Mouse (Mus musculus) spleen, embryonic (tissue): ENCODE results near the gene Cdc37.

Experiments used
- CTCF ChIA-PET: fragments of 350-600 bp; sonication (Branson Sonifier 250); formaldehyde crosslinking; loops from one replicate; lab custom pipeline; 2022; lab: Charles Lee

The Cdc37 gene

DNA sequence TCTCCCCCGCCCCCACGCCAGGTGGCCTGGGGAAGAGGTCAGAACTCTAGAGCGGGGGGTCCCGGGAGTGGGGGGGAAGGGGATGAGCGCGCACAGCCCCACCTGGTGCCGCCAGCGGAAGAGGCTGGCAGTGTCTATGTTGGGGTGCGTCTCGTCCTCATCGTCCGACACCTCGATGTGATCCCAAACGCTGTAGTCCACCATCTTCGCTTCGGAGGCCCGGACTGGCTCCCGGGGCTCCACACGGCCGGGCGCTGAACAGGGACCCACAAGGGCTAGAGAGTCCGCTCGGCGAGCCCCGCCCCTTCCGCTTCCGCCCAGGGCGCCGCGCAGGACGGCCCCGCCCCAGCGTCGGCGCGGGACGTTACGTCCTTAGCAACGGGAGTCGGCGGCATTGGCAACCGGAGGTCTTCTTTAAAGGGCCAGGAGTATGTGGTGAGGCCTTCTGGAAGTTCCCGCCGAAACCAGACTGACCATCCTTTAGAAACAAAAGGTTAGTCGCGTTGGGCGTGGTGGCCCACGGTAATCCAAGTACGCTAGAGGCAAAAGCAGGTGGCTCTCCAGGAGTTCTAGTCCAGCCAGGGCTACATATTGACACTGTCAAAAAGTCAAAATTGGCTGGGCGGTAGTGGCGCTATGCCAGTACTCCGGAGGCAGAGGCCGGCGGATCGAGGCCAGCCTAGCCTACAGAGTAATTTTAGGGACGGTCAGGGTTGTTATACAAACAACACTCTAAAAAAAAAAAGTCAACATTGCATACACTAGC is at the start of gene Cdc37:
TSS of gene Cdc37 (minus strand) at position 329 of the 766 bp plus-strand sequence.
- CTCF ChIA-PET: no interaction called here

GRCm38 (mm10) chr9:21198960-21199359 is 49.2 kb upstream of the Cdc37 start:
- CTCF ChIA-PET: interaction anchor here (1.3 kb wide), 1 partner anchor 10 kb away, joined by 3 read pairs; no protein-coding TSS in a partner anchor

DNA sequence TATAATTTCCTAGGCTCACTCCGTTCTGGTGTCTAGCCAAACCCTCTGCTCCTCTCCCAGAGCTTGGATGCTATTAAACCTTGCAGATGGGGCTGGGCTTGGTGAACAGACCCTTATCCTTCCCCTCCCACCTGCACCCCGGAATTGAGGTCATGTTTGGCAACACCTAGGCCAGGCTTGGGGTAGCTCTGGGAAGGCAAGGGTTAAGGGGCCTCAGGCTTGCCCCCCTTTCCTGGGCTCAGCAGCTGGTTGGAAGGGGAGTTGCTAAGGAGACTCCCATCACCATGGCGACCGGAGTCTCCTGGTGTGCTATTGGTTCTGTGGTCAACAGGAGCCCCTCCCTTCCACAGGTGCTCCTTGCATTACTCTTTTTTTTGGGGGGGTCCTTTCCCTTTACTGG is 48.2 kb upstream of the Cdc37 start:
- CTCF ChIA-PET: interaction anchor here (0.6 to 1.3 kb wide), 2 partner anchors 9 to 15 kb away, joined by 3 read pairs; no protein-coding TSS in a partner anchor

- CTCF ChIA-PET: interaction anchor here (0.5 to 0.8 kb wide), 4 partner anchors 8 to 94 kb away, joined by 6 to 12 read pairs (median 8); no protein-coding TSS in a partner anchor
Measured at GRCm38 (mm10) chr9:21196521-21197433, 47.0 kb upstream of the Cdc37 start.

- CTCF ChIA-PET: interaction anchor here (0.6 to 0.8 kb wide), 2 partner anchors 9 to 82 kb away, joined by 6 to 12 read pairs; no protein-coding TSS in a partner anchor
Measured at GRCm38 (mm10) chr9:21195736-21196505, 46.1 kb upstream of the Cdc37 start.

DNA sequence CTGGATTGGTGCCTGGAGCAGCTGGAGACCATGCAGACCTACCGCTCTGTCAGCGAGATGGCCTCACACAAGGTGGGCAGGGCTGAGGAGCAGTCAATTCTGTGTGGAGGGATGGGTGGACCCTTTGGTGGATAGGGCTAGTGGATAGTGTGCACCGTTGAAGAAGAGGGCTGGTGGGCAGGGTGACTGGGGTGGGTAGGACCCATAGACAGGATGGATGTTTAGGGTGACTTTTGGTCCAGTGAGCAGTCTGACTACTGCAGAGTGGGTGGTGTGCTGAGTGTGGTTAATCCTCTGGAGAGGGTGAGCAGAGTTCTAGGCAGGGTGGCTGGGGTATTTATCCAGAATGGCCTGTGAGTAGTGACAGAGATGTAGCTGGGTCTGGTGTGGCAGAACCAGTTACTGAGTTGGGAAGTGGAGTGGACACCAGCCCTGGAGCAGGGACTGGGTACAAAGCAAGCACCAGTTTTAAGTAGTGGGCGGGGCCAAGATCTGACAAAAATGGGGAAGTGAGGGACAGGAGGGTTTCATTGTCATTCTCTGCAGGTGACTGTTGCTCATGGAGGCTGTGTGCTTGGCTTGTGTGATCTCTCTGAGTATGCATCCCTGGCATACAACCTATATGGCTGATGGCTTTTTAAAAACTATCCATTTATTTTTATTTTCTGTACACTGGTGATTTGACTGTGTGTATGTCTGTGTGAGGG is 45.2 kb upstream of the Cdc37 start:
- CTCF ChIA-PET: no interaction called here

GRCm38 (mm10) chr9:21193786-21194185 is 44.0 kb upstream of the Cdc37 start:
- CTCF ChIA-PET: interaction anchor here (0.6 kb wide), 1 partner anchor 138 kb away, joined by 3 read pairs; no protein-coding TSS in a partner anchor

DNA sequence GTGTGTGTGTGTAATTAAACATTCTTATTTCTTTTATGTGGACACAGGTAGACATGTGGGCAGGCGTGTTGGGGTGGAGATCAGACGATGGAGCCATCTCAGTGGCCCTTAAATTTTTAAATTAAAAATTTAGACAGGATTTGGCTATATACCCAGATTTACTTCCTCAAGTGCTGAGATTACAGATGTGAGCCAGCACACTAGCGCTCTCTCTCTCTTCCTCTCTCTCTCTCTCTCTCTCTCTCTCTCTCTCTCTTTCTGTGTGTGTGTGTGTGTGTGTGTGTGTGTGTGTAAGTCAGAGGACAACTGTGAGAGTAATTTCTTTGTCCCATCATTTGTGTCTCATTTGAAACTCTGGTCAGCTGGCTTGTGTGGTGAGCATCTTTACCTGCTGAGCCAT is 40.9 kb upstream of the Cdc37 start:
- CTCF ChIA-PET: no interaction called here

DNA sequence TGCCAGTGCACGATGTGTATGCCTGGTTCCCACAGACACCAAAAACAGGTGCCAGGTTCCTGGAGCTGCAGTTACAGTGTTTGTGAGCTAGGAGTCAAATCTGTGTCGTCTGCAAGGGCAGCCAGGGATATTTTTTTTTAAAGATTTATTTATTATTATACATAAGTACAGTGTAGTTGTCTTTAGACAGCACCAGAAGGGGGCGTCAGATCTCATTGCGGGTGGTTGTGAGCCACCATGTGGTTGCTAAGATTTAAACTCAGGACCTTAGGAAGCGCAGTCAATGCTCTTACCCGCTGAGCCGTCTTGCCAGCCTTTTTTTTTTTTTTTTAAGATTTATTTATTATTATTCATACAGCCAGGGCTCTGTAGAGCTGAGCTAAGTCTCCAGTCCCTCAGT is 40.1 kb upstream of the Cdc37 start:
- CTCF ChIA-PET: interaction anchor here (0.6 to 0.9 kb wide), 2 partner anchors 9 to 30 kb away, joined by 3 to 4 read pairs; no protein-coding TSS in a partner anchor

GRCm38 (mm10) chr9:21185436-21185835 is 35.7 kb upstream of the Cdc37 start:
- CTCF ChIA-PET: no interaction called here

GRCm38 (mm10) chr9:21184733-21185132 is 35.0 kb upstream of the Cdc37 start:
- CTCF ChIA-PET: interaction anchor here (0.6 kb wide), 1 partner anchor 425 kb away, joined by 3 read pairs; no protein-coding TSS in a partner anchor

DNA sequence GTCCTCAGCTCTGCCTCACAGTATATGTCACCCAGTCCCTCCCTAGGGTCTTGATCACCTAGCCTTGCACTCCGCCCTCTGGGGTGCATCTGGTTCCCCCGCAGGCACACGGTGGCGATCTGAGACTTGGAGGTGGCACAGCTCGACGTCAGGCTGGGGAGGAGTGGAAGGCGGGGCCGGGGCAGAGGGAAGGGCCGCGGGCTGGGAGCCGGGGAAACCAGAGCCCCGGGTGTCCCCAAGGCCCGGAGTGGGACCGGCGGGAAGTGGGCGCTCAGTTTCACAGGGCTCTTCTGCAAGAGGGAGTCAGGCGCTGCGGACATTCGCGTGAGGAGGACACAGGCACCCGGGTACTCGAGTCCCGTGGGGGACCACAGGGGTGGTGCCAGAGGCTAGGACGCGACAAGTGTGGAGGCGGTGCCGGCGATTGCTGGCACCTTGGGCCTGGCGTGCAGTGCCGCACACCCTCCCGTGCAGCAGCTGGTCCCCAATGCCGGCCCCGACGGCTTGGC is 34.2 kb upstream of the Cdc37 start:
- CTCF ChIA-PET: no interaction called here

- CTCF ChIA-PET: no interaction called here
Measured at GRCm38 (mm10) chr9:21183421-21183820, 33.6 kb upstream of the Cdc37 start.

- CTCF ChIA-PET: interaction anchor here (0.7 kb wide), 1 partner anchor 11 kb away, joined by 3 read pairs; no protein-coding TSS in a partner anchor
Measured at GRCm38 (mm10) chr9:21181421-21182220, 31.8 kb upstream of the Cdc37 start.

- CTCF ChIA-PET: no interaction called here
Measured at GRCm38 (mm10) chr9:21180841-21181240, 31.1 kb upstream of the Cdc37 start.

DNA sequence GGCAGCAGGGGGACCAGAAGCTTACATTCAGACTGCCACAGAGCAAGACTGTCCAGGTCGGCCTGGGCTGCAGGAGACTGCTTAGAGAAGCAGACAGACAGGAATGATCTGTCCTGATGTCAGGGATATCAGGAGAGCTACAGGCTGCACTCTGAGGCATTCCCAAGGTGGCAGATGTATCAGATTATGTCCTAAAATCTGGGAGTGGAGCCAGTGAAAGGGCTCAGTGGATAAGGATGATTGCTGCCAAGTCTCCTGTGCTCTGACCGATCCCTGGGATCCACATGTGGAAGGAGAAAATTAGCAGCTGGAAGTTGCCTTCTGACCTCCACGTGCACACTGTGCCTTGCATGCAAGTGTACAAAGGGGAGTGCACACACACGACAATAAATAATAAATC is 30.6 kb upstream of the Cdc37 start:
- CTCF ChIA-PET: interaction anchor here (1.0 kb wide), 1 partner anchor 12 kb away, joined by 6 read pairs; no protein-coding TSS in a partner anchor

GRCm38 (mm10) chr9:21172364-21172763 is 22.6 kb upstream of the Cdc37 start:
- CTCF ChIA-PET: no interaction called here

DNA sequence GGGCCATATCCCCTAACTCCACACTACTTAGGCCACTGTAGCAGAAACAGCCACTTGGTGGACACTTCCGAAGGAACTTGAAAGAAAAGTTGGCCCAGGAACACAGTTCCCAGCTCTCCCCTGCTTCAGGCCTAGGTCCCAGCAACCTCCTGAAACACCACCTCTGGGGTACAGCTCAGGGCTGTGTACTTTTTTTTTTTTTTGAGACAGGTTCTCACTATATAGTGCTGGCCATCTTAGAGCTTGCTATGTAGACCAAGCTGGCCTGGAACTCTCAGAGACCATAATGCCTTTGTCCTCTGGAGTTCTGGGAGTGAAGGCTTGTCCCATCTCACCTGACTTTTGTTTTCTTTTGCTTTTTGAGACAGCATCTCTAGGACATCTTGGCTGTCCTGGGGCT is 19.4 kb upstream of the Cdc37 start:
- CTCF ChIA-PET: no interaction called here
